Mouse (Mus musculus) intestine, embryonic 15.5 days (tissue): ENCODE data around the gene Dspp. TPM values are rescaled to one million over a fixed set of nuclear protein-coding genes. Genes with fewer than 3 reads are reported as not detected.

Source experiments
- ATAC-seq: fragments of 200-750 bp; cut with Nextera tagmentation; 2 replicates; pipeline ENCODE4 v1.8.0; 2017; ENCODE audit warnings: moderate TSS enrichment, moderate library complexity
- H3K27ac ChIP-seq: fragments of 300-500 bp; sonication (generic); 2 replicates; pipeline ENCODE4 v1.5.1; 2015; ENCODE audit warnings: mild to moderate bottlenecking, inconsistent platforms
- H3K27me3 ChIP-seq: fragments of 300-500 bp; sonication (generic); replicated peaks from 2 replicates; pipeline ENCODE4 v1.6.1; 2015; ENCODE audit warnings: inconsistent platforms
- H3K36me3 ChIP-seq: fragments of 300-500 bp; sonication (generic); 2 replicates; pipeline ENCODE4 v1.6.1; 2015; ENCODE audit warnings: inconsistent platforms
- H3K4me1 ChIP-seq: fragments of 300-500 bp; sonication (generic); replicated peaks from 2 replicates; pipeline ENCODE4 v1.6.1; 2015; ENCODE audit warnings: inconsistent platforms
- H3K4me2 ChIP-seq: fragments of 300-500 bp; sonication (generic); replicated peaks from 2 replicates; pipeline ENCODE4 v1.6.1; 2015; ENCODE audit warnings: mild to moderate bottlenecking, inconsistent platforms
- H3K4me3 ChIP-seq: fragments of 300-500 bp; sonication (generic); replicated peaks from 2 replicates; pipeline ENCODE4 v1.5.1; 2015; ENCODE audit warnings: inconsistent platforms
- H3K9ac ChIP-seq: fragments of 300-500 bp; sonication (generic); 2 replicates; pipeline ENCODE4 v1.6.1; 2015; ENCODE audit warnings: inconsistent platforms
- H3K9me3 ChIP-seq: fragments of 300-500 bp; sonication (generic); 2 replicates; pipeline ENCODE4 v1.6.1; 2016; ENCODE audit warnings: inconsistent platforms
- WGBS: fragments of 180-500 bp; shearing (Covaris S2); methylation state at CpG from one replicate; pipeline ENCODE4 v1.1.7; 2015; 5-methylcytosine and 5-hydroxymethylcytosine counted together
- polyA plus RNA-seq: library from polyadenylated mRNA; unstranded; fragments of >200 nt; fragmentation: Nextera tagmentation; extraction: Ambion mirVana; gene quantifications from 2 replicates; pipeline ENCODE4 v1.2.1, GENCODE M21; 2015

Dspp gene
- polyA plus RNA-seq, 1 experiment from 2014 or later: not detected

- Histone ChIP-seq H3K9ac (no peak overlapping the region), H3K9me3 (no peaks in the 10 kb centered on the region), H3K4me3 (no peak overlapping the region), H3K4me2 (no peak overlapping the region), H3K4me1 (no peaks in the 10 kb centered on the region), H3K27ac (no peak overlapping the region), H3K36me3 (no peaks in the 10 kb centered on the region), H3K27me3 (no peaks in the 10 kb centered on the region)
- ATAC-seq: no peak
- 90% methylated on average over 6 of the region's 6 CpGs for WGBS
Observed at GRCm38 (mm10) chr5:104150196-104150595, 20.3 kb upstream of the Dspp start.

GRCm38 (mm10) chr5:104157701-104158100, 12.8 kb upstream of the Dspp start:
- H3K9me3 ChIP-seq: no peaks in the 10 kb centered on the region
- H3K36me3 ChIP-seq: no peaks in the 10 kb centered on the region
- no peak for ATAC-seq
- H3K4me2 ChIP-seq: no peak overlapping the region
- no peaks in the 10 kb centered on the region for H3K27me3 ChIP-seq
- H3K4me3 ChIP-seq: no peak overlapping the region
- H3K27ac ChIP-seq: no peak overlapping the region
- WGBS: 91% methylated on average over 7 of the region's 7 CpGs
- no peak overlapping the region for H3K9ac ChIP-seq
- H3K4me1 ChIP-seq: no peaks in the 10 kb centered on the region

GRCm38 (mm10) chr5:104158332-104159052, 12.0 kb upstream of the Dspp start:
- Histone ChIP-seq H3K4me3 (no peak overlapping the region), H3K4me2 (no peak overlapping the region), H3K36me3 (no peaks in the 10 kb centered on the region), H3K9ac (no peak overlapping the region), H3K27ac (no peak overlapping the region), H3K9me3 (no peaks in the 10 kb centered on the region), H3K4me1 (no peaks in the 10 kb centered on the region), H3K27me3 (no peaks in the 10 kb centered on the region)
- no peak for ATAC-seq
- WGBS: 83% methylated on average over 7 of the region's 7 CpGs

GRCm38 (mm10) chr5:104160581-104160980, 9.9 kb upstream of the Dspp start:
- 81% methylated on average over 3 of the region's 3 CpGs for WGBS
- no peak overlapping the region for H3K4me3 ChIP-seq
- ATAC-seq: no peak

GRCm38 (mm10) chr5:104161390-104161789, 9.1 kb upstream of the Dspp start:
- no peak overlapping the region for H3K9ac ChIP-seq
- no peaks in the 10 kb centered on the region for H3K4me1 ChIP-seq
- H3K4me3 ChIP-seq: no peak overlapping the region
- H3K9me3 ChIP-seq: no peaks in the 10 kb centered on the region
- no peaks in the 10 kb centered on the region for H3K27me3 ChIP-seq
- H3K4me2 ChIP-seq: no peak overlapping the region
- H3K27ac ChIP-seq: no peak overlapping the region
- no peak for ATAC-seq
- 71% methylated on average over 1 of the region's 1 CpGs for WGBS
- H3K36me3 ChIP-seq: no peaks in the 10 kb centered on the region

More at GRCm38 (mm10) chr5:104160581-104160980, 9.9 kb upstream of the Dspp start:
- no peaks in the 10 kb centered on the region for H3K36me3 ChIP-seq
- H3K27ac ChIP-seq: no peak overlapping the region
- no peaks in the 10 kb centered on the region for H3K9me3 ChIP-seq
- no peaks in the 10 kb centered on the region for H3K27me3 ChIP-seq
- H3K4me1 ChIP-seq: no peaks in the 10 kb centered on the region
- no peak overlapping the region for H3K4me2 ChIP-seq
- no peak overlapping the region for H3K9ac ChIP-seq

- no peak overlapping the region for H3K9ac ChIP-seq
- no peaks in the 10 kb centered on the region for H3K27me3 ChIP-seq
- no peak overlapping the region for H3K27ac ChIP-seq
- H3K4me2 ChIP-seq: no peak overlapping the region
- no peaks in the 10 kb centered on the region for H3K9me3 ChIP-seq
- H3K4me3 ChIP-seq: no peak overlapping the region
- WGBS: 85% methylated on average over 4 of the region's 4 CpGs
- ATAC-seq: no peak
- H3K36me3 ChIP-seq: no peaks in the 10 kb centered on the region
- no peaks in the 10 kb centered on the region for H3K4me1 ChIP-seq
Observed at GRCm38 (mm10) chr5:104163536-104163935, 7.0 kb upstream of the Dspp start.

GRCm38 (mm10) chr5:104173094-104173493, 2.6 kb downstream of the Dspp start:
- Histone ChIP-seq H3K27me3 (no peaks in the 10 kb centered on the region), H3K9me3 (no peaks in the 10 kb centered on the region), H3K27ac (no peak overlapping the region), H3K9ac (no peak overlapping the region), H3K4me2 (no peak overlapping the region), H3K4me3 (no peak overlapping the region), H3K36me3 (no peaks in the 10 kb centered on the region), H3K4me1 (no peaks in the 10 kb centered on the region)
- 79% methylated on average over 6 of the region's 6 CpGs for WGBS
- ATAC-seq: no peak

- no peak for ATAC-seq
- H3K4me2 ChIP-seq: no peak overlapping the region
- no peak overlapping the region for H3K27ac ChIP-seq
- WGBS: 85% methylated on average over 1 of the region's 1 CpGs
- no peaks in the 10 kb centered on the region for H3K4me1 ChIP-seq
- no peaks in the 10 kb centered on the region for H3K36me3 ChIP-seq
- H3K9ac ChIP-seq: no peak overlapping the region
- no peaks in the 10 kb centered on the region for H3K27me3 ChIP-seq
- no peak overlapping the region for H3K4me3 ChIP-seq
- no peaks in the 10 kb centered on the region for H3K9me3 ChIP-seq
Observed at GRCm38 (mm10) chr5:104183743-104184142, 13.2 kb downstream of the Dspp start.

GRCm38 (mm10) chr5:104187281-104187680, 16.8 kb downstream of the Dspp start:
- Histone ChIP-seq H3K4me1 (no peaks in the 10 kb centered on the region), H3K4me2 (no peak overlapping the region), H3K9ac (no peak overlapping the region), H3K27ac (no peak overlapping the region), H3K36me3 (no peaks in the 10 kb centered on the region), H3K4me3 (no peak overlapping the region), H3K9me3 (no peaks in the 10 kb centered on the region), H3K27me3 (no peaks in the 10 kb centered on the region)
- ATAC-seq: no peak
- WGBS: 71% methylated on average over 3 of the region's 3 CpGs

GRCm38 (mm10) chr5:104195086-104195485, 24.6 kb downstream of the Dspp start:
- WGBS: 92% methylated on average over 1 of the region's 1 CpGs
- no peak overlapping the region for H3K9ac ChIP-seq
- no peaks in the 10 kb centered on the region for H3K9me3 ChIP-seq
- no peak for ATAC-seq
- H3K36me3 ChIP-seq: no peaks in the 10 kb centered on the region
- H3K4me1 ChIP-seq: no peaks in the 10 kb centered on the region
- no peaks in the 10 kb centered on the region for H3K27me3 ChIP-seq
- H3K4me3 ChIP-seq: no peak overlapping the region
- H3K4me2 ChIP-seq: no peak overlapping the region
- no peak overlapping the region for H3K27ac ChIP-seq

GRCm38 (mm10) chr5:104201153-104201950, 30.8 kb downstream of the Dspp start:
- Histone ChIP-seq H3K9me3 (no peaks in the 10 kb centered on the region), H3K27ac (no peak overlapping the region), H3K27me3 (no peaks in the 10 kb centered on the region), H3K4me2 (no peak overlapping the region), H3K9ac (no peak overlapping the region), H3K4me3 (no peak overlapping the region), H3K36me3 (no peaks in the 10 kb centered on the region), H3K4me1 (no peaks in the 10 kb centered on the region)
- WGBS: 81% methylated on average over 12 of the region's 12 CpGs
- no peak for ATAC-seq

- H3K36me3 ChIP-seq: no peaks in the 10 kb centered on the region
- no peaks in the 10 kb centered on the region for H3K27me3 ChIP-seq
- no peaks in the 10 kb centered on the region for H3K4me1 ChIP-seq
- ATAC-seq: no peak
- no peak within 1 kb of the TSS for H3K4me2 ChIP-seq
- WGBS: 52% methylated on average over 5 of the region's 5 CpGs
- H3K9me3 ChIP-seq: no peaks in the 10 kb centered on the region
- H3K9ac ChIP-seq: no peak within 1 kb of the TSS
- H3K4me3 ChIP-seq: no peak within 1 kb of the TSS
- H3K27ac ChIP-seq: no peak within 1 kb of the TSS
Observed at GRCm38 (mm10) chr5:104202351-104202750, 31.8 kb downstream of the Dspp start, which contains the start of gene Dmp1. Gene Dmp1 (plus strand): TSS chr5:104202613.

GRCm38 (mm10) chr5:104212531-104212930, 42.0 kb downstream of the Dspp start:
- H3K9ac ChIP-seq: no peak overlapping the region

More at GRCm38 (mm10) chr5:104212531-104212930, 42.0 kb downstream of the Dspp start:
- Histone ChIP-seq H3K4me1 (no peaks in the 10 kb centered on the region), H3K27me3 (no peaks in the 10 kb centered on the region), H3K4me3 (no peak overlapping the region), H3K9me3 (no peaks in the 10 kb centered on the region), H3K36me3 (no peaks in the 10 kb centered on the region), H3K4me2 (no peak overlapping the region), H3K27ac (no peak overlapping the region)
- WGBS: 78% methylated on average over 11 of the region's 11 CpGs
- ATAC-seq: no peak
